12 mouse cellular contexts compared by ENCODE assay signal in the genomic region with DNA sequence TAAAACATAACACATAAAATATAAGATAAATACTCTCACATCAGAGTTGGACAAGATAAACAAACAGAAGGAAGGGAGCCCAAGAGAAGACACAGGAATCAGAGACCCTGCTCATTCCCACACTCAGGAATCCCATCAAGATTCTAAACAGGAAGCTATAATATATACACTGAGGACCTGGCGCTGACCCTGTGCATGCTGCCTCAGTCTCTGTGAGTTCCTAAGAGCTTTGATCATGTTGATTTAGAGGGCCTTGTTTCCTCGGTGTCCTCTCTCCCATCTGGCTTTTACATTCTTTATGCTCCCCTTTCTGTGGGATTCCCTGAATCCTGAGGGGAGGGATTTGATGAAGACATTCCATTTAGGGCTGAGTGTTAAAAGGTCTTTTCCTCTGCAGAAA. TPM values are rescaled to one million over a fixed set of nuclear protein-coding genes. Genes with fewer than 3 reads are reported as not detected.
A peak's percentile ranks its signal among the peaks of the same experiment; 100 is the strongest.
DNase-seq lines count a peak whose midpoint lies in the region; ATAC-seq and TF ChIP-seq lines count a peak whose summit lies in the region.
"Had no signal": no experiment of that assay in that cellular context is flagged by ENCODE, and none has a peak within 500 bp of the region (broad histone marks: within the 10 kb centered on the region; RNA-seq: fewer than 3 reads in every experiment).

No protein-coding gene starts in this region.

- ATAC-seq in heart, postnatal 0 days (ENCODE audit: insufficient read depth, low read depth): no peak

- no peak overlapping the region for H3K4me2 ChIP-seq in heart, postnatal 0 days (ENCODE audit: low read depth, low read length)

- H3K9ac ChIP-seq in heart, postnatal 0 days (replicated peaks; ENCODE audit: low read depth, low read length): no peak overlapping the region

- no peak for TF ChIP-seq EP300 in heart, postnatal 0 days (IDR thresholded peaks at IDR 0.05; ENCODE audit: low read depth)

- DNase-seq in heart, postnatal 0 days (ENCODE audit: low spot score): no peak
- no peak for DNase-seq in heart, adult 8-10 months (ENCODE audit: low spot score)
- peak; percentile 6 for DNase-seq in R1 (ENCODE audit: low read depth, low spot score)
- DNase-seq in embryo, embryonic 11.5 days (ENCODE audit: low read depth, low spot score): peak; percentile 26
- DNase-seq in lung, postnatal 36 days: peak; percentile 57
- no peak for DNase-seq in adrenal gland, adult 2 months
- DNase-seq in cerebellum, postnatal 4 days (ENCODE audit: low spot score in 2 of 2): no peak
- no peak for DNase-seq in adrenal gland, postnatal 36 days
- DNase-seq: cerebellum, postnatal 25 days; heart, postnatal 10 days; kidney, adult 11 months had no signal

- no peaks in the 10 kb centered on the region for H3K9me3 ChIP-seq in heart, postnatal 0 days (replicated peaks; ENCODE audit: control insufficient read depth, low read length)
- H3K9me3 ChIP-seq: limb, embryonic 10.5 days had no signal

- WGBS in heart, postnatal 0 days: 47% methylated on average over 2 of the region's 2 CpGs

- H3K36me3 ChIP-seq in heart, postnatal 0 days (replicated peaks; ENCODE audit: control insufficient read depth, insufficient read depth, low read length): no peaks in the 10 kb centered on the region
- H3K36me3 ChIP-seq: limb, embryonic 10.5 days had no signal

- no peak overlapping the region for H3K4me3 ChIP-seq in heart, postnatal 0 days (ENCODE audit: low read depth, low read length)
- H3K4me3 ChIP-seq: limb, embryonic 10.5 days had no signal

- H3K4me1 ChIP-seq in heart, postnatal 0 days (ENCODE audit: control insufficient read depth, insufficient read depth): peaks cover 7% of the 10 kb centered on the region; the same call in 1 of the 2 replicates

- H3K27ac ChIP-seq in heart, postnatal 0 days (ENCODE audit: low read depth): peak overlapping the region; percentile 38; the same call in 1 of the 2 replicates
- H3K27ac ChIP-seq: limb, embryonic 10.5 days had no signal

- H3K27me3 ChIP-seq in heart, postnatal 0 days (ENCODE audit: control insufficient read depth, insufficient read depth, low read length): no peaks in the 10 kb centered on the region

- TF ChIP-seq CTCF in heart, postnatal 0 days (IDR thresholded peaks at IDR 0.05; ENCODE audit: low read depth): no peak

RNA-seq across cellular contexts. Expression of a gene that starts 18.4 kb away (rescaled TPM):
- total RNA-seq in heart, postnatal 0 days (2014; rRNA removed; ENCODE audit: low replicate concordance): 8.7 and 16.9 TPM in 2 replicates
- 5.4 and 6.3 TPM in 2 replicates for polyA plus RNA-seq in heart, postnatal 0 days (2015; fragmentation: Nextera tagmentation; extraction: Ambion mirVana)
- 1 to 10 TPM; 5.2 to 6.9 (median 6.2) TPM for total RNA-seq in heart, adult 8-10 months (2022)
- total RNA-seq in adrenal gland, adult 2 months (2021): 10 to 100 TPM; 34.1 to 42.6 TPM
- polyA plus RNA-seq in adrenal gland, adult 2 months (2012; rRNA removed): 1.4 and 2.1 TPM in 2 replicates
- 10 to 100 TPM; 43.6 to 44.4 TPM for total RNA-seq in adrenal gland, postnatal 36 days (2021)

RNA-seq across cellular contexts. Expression of a gene that starts 30.0 kb away (rescaled TPM):
- total RNA-seq in heart, postnatal 0 days (2014; rRNA removed; ENCODE audit: low replicate concordance): 1,061 and 1,234 TPM in 2 replicates
- 1,884 and 1,954 TPM in 2 replicates for polyA plus RNA-seq in heart, postnatal 0 days (2015; fragmentation: Nextera tagmentation; extraction: Ambion mirVana)
- total RNA-seq in heart, adult 8-10 months (2022): 1,000 to 10,000 TPM; 1,695 to 2,076 (median 1,892) TPM
- total RNA-seq in adrenal gland, adult 2 months (2021): 100 to 1,000 TPM; 536 to 642 TPM
- 36.1 and 39.5 TPM in 2 replicates for polyA plus RNA-seq in adrenal gland, adult 2 months (2012; rRNA removed)
- total RNA-seq in adrenal gland, postnatal 36 days (2021): 100 to 1,000 TPM; 439 to 509 TPM

RNA-seq across cellular contexts. Expression of a gene that starts 33.7 kb away (rescaled TPM):
- 32.5 and 39.5 TPM in 2 replicates for total RNA-seq in heart, postnatal 0 days (2014; rRNA removed; ENCODE audit: low replicate concordance)
- 24.2 and 28.0 TPM in 2 replicates for polyA plus RNA-seq in heart, postnatal 0 days (2015; fragmentation: Nextera tagmentation; extraction: Ambion mirVana)
- 10 to 100 TPM; 38.8 to 55.3 (median 46.9) TPM for total RNA-seq in heart, adult 8-10 months (2022)
- 10 to 100 TPM; 48.9 to 66.5 TPM for total RNA-seq in adrenal gland, adult 2 months (2021)
- polyA plus RNA-seq in adrenal gland, adult 2 months (2012; rRNA removed): 1.6 and 2.5 TPM in 2 replicates
- total RNA-seq in adrenal gland, postnatal 36 days (2021): 10 to 100 TPM; 58.0 to 61.3 TPM

Comparison
In these comparisons a context has a peak if more than half of its experiments do, and no peak if none do; other contexts are left out.
1. DNase-seq: peak in R1 (single experiment), embryo, embryonic 11.5 days (single experiment) and lung, postnatal 36 days (single experiment); none in heart, postnatal 0 days (single experiment), heart, adult 8-10 months (single experiment), adrenal gland, adult 2 months (single experiment), cerebellum, postnatal 4 days (0 of 2) and adrenal gland, postnatal 36 days (0 of 2).